Mouse (Mus musculus) embryo, embryonic 9.5 days (tissue): ENCODE data around the gene Prl2c1.
"Not testable (repeated sequence)": the region's sequence is repeated elsewhere in the genome, so short reads cannot be mapped to it uniquely, and the experiment has no call there.

Experiments used
- DNase-seq: peaks from one replicate; pipeline ENCODE4 v3.0.0-alpha.2; 2017; ENCODE audit errors: extremely low spot score

Prl2c1 gene

DNA sequence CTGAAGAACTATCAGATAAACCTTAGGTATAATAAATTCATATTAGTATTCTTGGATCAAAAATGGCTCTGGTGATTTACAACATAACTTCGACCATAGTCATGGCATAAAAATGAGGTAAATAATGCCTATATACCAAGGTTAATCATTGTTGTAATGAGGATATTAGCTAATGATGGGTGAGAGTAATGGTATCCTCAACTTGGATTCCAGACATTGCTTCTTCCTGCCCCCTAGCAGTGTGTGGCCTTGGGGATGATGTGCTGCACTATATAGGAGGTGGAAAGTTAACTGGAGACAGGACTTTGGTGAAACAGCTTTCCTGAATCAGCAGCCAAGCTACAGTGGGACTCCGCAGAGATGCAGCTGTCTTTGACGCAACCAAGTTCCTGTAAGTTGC is at the start of gene Prl2c1:
Gene Prl2c1 (plus strand): TSS at position 301 of the 400 bp plus-strand sequence.
- no peak for DNase-seq

DNA sequence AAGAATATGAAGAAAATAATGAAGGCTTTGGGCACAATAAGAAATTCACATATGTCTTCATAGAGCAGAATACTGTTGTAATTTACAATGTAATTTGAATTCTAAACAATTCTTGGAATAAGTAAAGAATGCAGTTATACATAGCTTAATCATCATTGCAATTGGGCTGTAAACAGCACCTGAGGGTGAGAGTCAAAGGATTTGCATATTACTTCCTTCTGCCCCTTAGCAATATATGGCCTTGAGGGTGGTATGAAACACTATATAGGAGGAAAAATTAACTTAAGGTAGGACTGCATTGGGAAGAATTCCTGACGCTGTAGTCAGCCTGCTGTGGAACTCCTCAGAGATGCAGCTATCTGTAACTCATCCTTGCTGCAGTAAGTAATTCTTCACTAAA is 47.8 kb upstream of the Prl2c1 start, which contains the start of gene Prl2a1:
Gene Prl2a1 (plus strand): TSS at position 301 of the 400 bp plus-strand sequence.
- DNase-seq = no peak

- DNase-seq = no peak
These were observed 46.4 kb upstream of the Prl2c1 start for GRCm38 (mm10) chr13:27802765-27803164.

- DNase-seq = not testable (repeated sequence)
These were observed 55.1 kb downstream of the Prl2c1 start for GRCm38 (mm10) chr13:27904236-27904635.
